Mouse (Mus musculus): ENCODE measurements around the gene Lrrfip1.

- no peak for TF ChIP-seq POLR2A (IDR thresholded peaks at IDR 0.05; ENCODE audit: control insufficient read depth, low read depth, low read length)
- no peak for TF ChIP-seq CTCF (IDR thresholded peaks at IDR 0.05; ENCODE audit: control insufficient read depth, insufficient read depth, insufficient replicate concordance, low read depth, low read length)
Observed at GRCm38 (mm10) chr1:91122121-91122520, 123.6 kb downstream of the Lrrfip1 start.
